Mouse (Mus musculus) central nervous system, embryonic 11.5 days (tissue): ENCODE measurements around the gene Tmigd3. TPM values are rescaled to one million over a fixed set of nuclear protein-coding genes. Genes with fewer than 3 reads are reported as not detected.

Source experiments
- polyA plus RNA-seq: library from polyadenylated mRNA; depleted of rRNA; stranded (reverse); fragments of >200 nt; gene quantifications from 2 replicates; pipeline ENCODE4 v1.2.3, GENCODE M21; 2012; rRNA removed

The Tmigd3 gene
- polyA plus RNA-seq, result 0.08 and 0.17 TPM in 2 replicates

GRCm38 (mm10) chr3:105870558-105870957, at the start of gene Tmigd3, which contains the start of gene Adora3:
Gene Tmigd3 (plus strand): TSS chr3:105870903.
Gene Adora3 (plus strand): TSS chr3:105870858.

GRCm38 (mm10) chr3:105932240-105933071, 61.8 kb downstream of the Tmigd3 start, which contains the start of gene I830077J02Rik:
Gene I830077J02Rik (minus strand): TSS chr3:105932664.

DNA sequence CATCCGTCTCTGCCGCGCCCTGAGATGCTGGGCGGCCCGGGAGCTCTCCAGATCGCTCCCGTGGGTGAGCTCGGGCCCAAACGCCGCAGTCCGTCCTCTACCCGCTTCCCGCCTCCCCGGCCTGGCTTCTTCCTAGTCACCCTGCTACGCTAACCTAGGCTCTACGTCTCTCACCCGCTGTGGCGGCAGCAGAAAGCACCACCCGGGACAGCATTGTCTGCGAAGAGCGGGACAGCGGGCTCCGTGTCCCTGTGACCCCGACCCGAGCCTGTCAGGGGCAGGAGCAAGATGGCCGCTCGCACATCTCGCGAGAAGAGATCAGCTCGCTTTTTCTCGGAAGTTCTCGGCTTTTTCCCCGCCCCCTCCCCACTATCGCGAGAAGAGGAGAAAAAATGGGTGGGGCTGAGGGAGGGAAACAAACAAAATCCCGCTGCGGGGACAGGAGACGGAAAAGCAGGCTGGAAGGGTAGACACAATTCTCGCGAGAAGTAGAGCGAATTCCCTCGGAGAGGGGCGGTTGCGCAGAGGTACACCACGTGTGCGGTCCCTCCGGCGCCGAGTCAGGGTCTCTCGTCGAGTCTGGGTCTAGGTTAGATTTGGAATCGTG, 88.4 kb downstream of the Tmigd3 start, which contains the start of gene Wdr77:
Gene Wdr77 (plus strand): TSS at position 396 of the 607 bp plus-strand sequence.

DNA sequence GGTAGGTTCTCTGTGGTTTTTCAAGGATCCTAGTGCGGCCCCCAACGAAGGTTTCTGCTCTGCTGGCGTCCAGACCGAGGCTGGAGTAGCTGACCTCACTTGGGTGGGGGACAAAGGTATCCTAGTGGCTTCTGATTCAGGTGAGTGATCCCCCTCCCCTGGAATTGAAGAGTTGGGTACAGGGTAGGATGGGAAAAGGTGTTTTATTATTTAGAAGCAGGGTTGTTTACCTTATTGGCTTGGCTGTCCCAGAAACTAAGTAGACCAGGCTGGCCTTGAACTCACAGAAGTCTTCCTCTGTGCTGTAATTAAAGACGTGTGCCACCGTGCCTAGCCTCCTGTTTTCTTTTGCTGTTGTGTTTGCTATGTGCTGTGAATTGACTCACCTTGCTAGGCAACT, 89.3 kb downstream of the Tmigd3 start, which contains the start of gene Atp5f1:
Gene Atp5f1 (minus strand): TSS at position 101 of the 400 bp plus-strand sequence.

DNA sequence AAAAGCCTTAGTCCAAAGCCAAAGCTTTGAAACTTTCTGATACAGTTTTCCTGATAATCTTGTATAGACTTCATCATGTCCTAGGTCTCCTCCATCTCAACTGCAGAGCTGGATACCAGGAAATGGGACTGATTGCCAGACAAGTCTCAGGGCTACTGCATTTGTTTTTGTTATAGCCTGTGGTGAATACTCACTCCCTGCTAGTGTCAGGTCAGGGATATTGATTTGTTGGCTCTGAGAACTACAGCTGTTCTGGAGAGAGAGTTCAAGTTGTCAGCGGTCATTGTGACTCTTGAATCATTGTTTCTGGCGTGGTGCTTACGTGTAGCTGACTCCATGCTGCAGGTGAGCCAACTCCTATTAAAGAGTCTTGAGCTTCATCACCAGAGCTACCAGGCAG, 102.7 kb downstream of the Tmigd3 start, which contains the start of gene Ovgp1:
Gene Ovgp1 (plus strand): TSS at position 301 of the 400 bp plus-strand sequence.

Other genes starting within 250 kb of the Tmigd3 start
- gene Ddx20, start 183.3 kb upstream of the Tmigd3 start, polyA plus RNA-seq, result 26.2 and 29.2 TPM in 2 replicates
- gene Inka2, start 166.3 kb upstream of the Tmigd3 start, polyA plus RNA-seq, result 3.0 and 3.2 TPM in 2 replicates
- gene Rap1a, start 69.6 kb upstream of the Tmigd3 start, polyA plus RNA-seq, result 44.0 and 48.7 TPM in 2 replicates
- 0.07 TPM in 1 of 2 replicates, not detected in the other for gene Adora3, start within 50 bp of the Tmigd3 start, polyA plus RNA-seq
- gene I830077J02Rik, start 61.8 kb downstream of the Tmigd3 start, polyA plus RNA-seq, result 1.1 and 1.2 TPM in 2 replicates
- 62.9 and 82.8 TPM in 2 replicates for gene Wdr77, start 88.5 kb downstream of the Tmigd3 start, polyA plus RNA-seq
- 271 and 331 TPM in 2 replicates for gene Atp5f1, start 89.2 kb downstream of the Tmigd3 start, polyA plus RNA-seq
- 7.6 and 18.3 TPM in 2 replicates for gene Ovgp1, start 102.8 kb downstream of the Tmigd3 start, polyA plus RNA-seq
- 0.61 and 0.73 TPM in 2 replicates for gene Pifo, start 143.7 kb downstream of the Tmigd3 start, polyA plus RNA-seq
- gene Chil5, start 161.9 kb downstream of the Tmigd3 start, polyA plus RNA-seq, result 0.16 TPM in 1 of 2 replicates, not detected in the other
- 0.16 and 0.26 TPM in 2 replicates for gene Chia1, start 242.3 kb downstream of the Tmigd3 start, polyA plus RNA-seq